Mouse (Mus musculus) lung, adult 18-20 months (tissue): Measurements from ENCODE around the gene Capzb.
A peak's percentile ranks its signal among the peaks of the same experiment; 100 is the strongest.

Experiments used
- DNase-seq, 2 experiments: peaks; one replicate each; pipeline ENCODE4 v3.0.0; 2022; ENCODE audit warnings: mixed read lengths in 2 of 2

Gene Capzb

GRCm38 (mm10) chr4:139270168-139270567 is 77.5 kb downstream of the Capzb start:
- DNase-seq: no peak

GRCm38 (mm10) chr4:139271562-139271961 is 78.9 kb downstream of the Capzb start:
- no peak for DNase-seq

GRCm38 (mm10) chr4:139272951-139273680 is 80.4 kb downstream of the Capzb start:
- DNase-seq: no peak

- no peak for DNase-seq
Measured at GRCm38 (mm10) chr4:139274573-139274972, 81.9 kb downstream of the Capzb start.

- DNase-seq: no peak
Measured at GRCm38 (mm10) chr4:139276411-139276810, 83.7 kb downstream of the Capzb start.

- DNase-seq: no peak
Measured at GRCm38 (mm10) chr4:139280530-139280929, 87.8 kb downstream of the Capzb start.

- DNase-seq: no peak
Measured at GRCm38 (mm10) chr4:139281791-139282345, 89.2 kb downstream of the Capzb start.

GRCm38 (mm10) chr4:139282955-139283417 is 90.3 kb downstream of the Capzb start:
- no peak for DNase-seq

GRCm38 (mm10) chr4:139284877-139285276 is 92.2 kb downstream of the Capzb start:
- DNase-seq: no peak

GRCm38 (mm10) chr4:139286234-139286633 is 93.5 kb downstream of the Capzb start:
- DNase-seq: no peak

- peak; percentile 82 to 89 for DNase-seq
Measured at GRCm38 (mm10) chr4:139287122-139287863, 94.6 kb downstream of the Capzb start.

GRCm38 (mm10) chr4:139289017-139289416 is 96.3 kb downstream of the Capzb start:
- peak; percentile 46 to 65 for DNase-seq

- no peak for DNase-seq
Measured at GRCm38 (mm10) chr4:139291099-139291498, 98.4 kb downstream of the Capzb start.

GRCm38 (mm10) chr4:139292038-139292437 is 99.3 kb downstream of the Capzb start:
- DNase-seq: no peak

- peak; percentile 59 to 65 for DNase-seq
Measured at GRCm38 (mm10) chr4:139297566-139297965, 104.9 kb downstream of the Capzb start.

GRCm38 (mm10) chr4:139298671-139299366 is 106.1 kb downstream of the Capzb start:
- DNase-seq: peak; percentile 37 to 59

GRCm38 (mm10) chr4:139301780-139302179 is 109.1 kb downstream of the Capzb start:
- DNase-seq: no peak

GRCm38 (mm10) chr4:139302241-139302640 is 109.5 kb downstream of the Capzb start:
- no peak for DNase-seq

- no peak for DNase-seq
Measured at GRCm38 (mm10) chr4:139305521-139305920, 112.8 kb downstream of the Capzb start.

- DNase-seq: peak; percentile 30 to 49
Measured at GRCm38 (mm10) chr4:139307916-139308315, 115.2 kb downstream of the Capzb start.

GRCm38 (mm10) chr4:139309651-139310050 is 117.0 kb downstream of the Capzb start:
- DNase-seq: no peak

- DNase-seq: peak; percentile 96 to 97
Measured at GRCm38 (mm10) chr4:139310171-139310898, 117.6 kb downstream of the Capzb start, which contains the start of the genes Pqlc2 and Akr7a5. Gene Pqlc2, minus strand, starts transcription at chr4:139310708. Gene Akr7a5, plus strand, starts transcription at chr4:139310744.
